Mouse (Mus musculus) lung, postnatal 0 days (tissue): ENCODE data around the gene Prss8.

ENCODE experiments used
- CTCF ChIP-seq: IDR thresholded peaks from 2 replicates; pipeline ENCODE4 v1.5.1; 2016; ENCODE audit warnings: antibody characterized with exemption, mild to moderate bottlenecking
- EP300 ChIP-seq: IDR thresholded peaks from 2 replicates; pipeline ENCODE4 v1.6.1; 2016; ENCODE audit warnings: antibody characterized with exemption, mild to moderate bottlenecking, control low read depth

GRCm38 (mm10) chr7:127967004-127967921 lies 37.4 kb upstream of the Prss8 start, which contains the start of gene Fus:
- TF ChIP-seq CTCF (peak; percentile 59), EP300 (no peak)
